Mouse (Mus musculus) hematopoietic stem cell, adult 5-6 weeks (primary cell): ENCODE data around the gene S1pr5. TPM values are rescaled to one million over a fixed set of nuclear protein-coding genes. Genes with fewer than 3 reads are reported as not detected.
"Not testable (repeated sequence)": the region's sequence is repeated elsewhere in the genome, so short reads cannot be mapped to it uniquely, and the experiment has no call there.

Experiments
- ATAC-seq, 2 experiments: fragments of 125-278 bp in 1 of 2; replicated peaks in 1 of 2; 2 replicates each; pipeline ENCODE4 v1.8.0; 2016 to 2017; ENCODE audit warnings: inconsistent platforms in 2 of 2, mild to moderate bottlenecking in 2 of 2, moderate number of reproducible peaks in 2 of 2, low read depth in 1 of 2, moderate TSS enrichment in 1 of 2; ENCODE audit not compliant: low FRiP score in 2 of 2, poor library complexity in 2 of 2, severe bottlenecking in 2 of 2, insufficient read depth in 1 of 2, low TSS enrichment in 1 of 2
- total RNA-seq: library from RNA; stranded (forward); fragments of 172-1452, 232-1000 nt; gene quantifications from 2 replicates; pipeline ENCODE4 v1.2.3, GENCODE M21; 2017

Gene S1pr5
- 0.25 and 0.50 TPM in 2 replicates for total RNA-seq

GRCm38 (mm10) chr9:21248326-21248725 lies at the start of gene S1pr5:
TSS of gene S1pr5 (minus strand) at chr9:21248443.
- ATAC-seq: peak in 1 of 2 experiments; percentile 36; a peak in 2 of 4 replicates

GRCm38 (mm10) chr9:21292271-21292670 lies 44.0 kb upstream of the S1pr5 start:
- no peak for ATAC-seq

- not testable (repeated sequence) for ATAC-seq
Measured at GRCm38 (mm10) chr9:21291868-21292267, 43.6 kb upstream of the S1pr5 start.

- ATAC-seq: peak; percentile 80 to 82
Measured at GRCm38 (mm10) chr9:21291022-21291787, 43.0 kb upstream of the S1pr5 start, which contains the start of gene Cdkn2d. TSS of gene Cdkn2d (minus strand) at chr9:21291407.

- ATAC-seq: 0 out of 4 replicates have a peak, but pooled peaks of 1 of the 2 experiments have one; percentile 0
Measured at GRCm38 (mm10) chr9:21290589-21290988, 42.3 kb upstream of the S1pr5 start.

GRCm38 (mm10) chr9:21289337-21289671 lies 41.1 kb upstream of the S1pr5 start:
- no peak for ATAC-seq

GRCm38 (mm10) chr9:21288404-21289336 lies 40.4 kb upstream of the S1pr5 start:
- ATAC-seq: no peak

GRCm38 (mm10) chr9:21287571-21288402 lies 39.5 kb upstream of the S1pr5 start, which contains the start of gene Kri1:
TSS of gene Kri1 (minus strand) at chr9:21287969.
- ATAC-seq: peak; percentile 73 to 77

- no peak for ATAC-seq
Measured at GRCm38 (mm10) chr9:21286753-21287152, 38.5 kb upstream of the S1pr5 start.

- no peak for ATAC-seq
Measured at GRCm38 (mm10) chr9:21283994-21284393, 35.8 kb upstream of the S1pr5 start.

GRCm38 (mm10) chr9:21283591-21283990 lies 35.3 kb upstream of the S1pr5 start:
- no peak for ATAC-seq

- ATAC-seq: no peak
Measured at GRCm38 (mm10) chr9:21277776-21278175, 29.5 kb upstream of the S1pr5 start.

- ATAC-seq: no peak
Measured at GRCm38 (mm10) chr9:21276307-21276706, 28.1 kb upstream of the S1pr5 start.

- no peak for ATAC-seq
Measured at GRCm38 (mm10) chr9:21275727-21276126, 27.5 kb upstream of the S1pr5 start.

GRCm38 (mm10) chr9:21275013-21275710 lies 26.9 kb upstream of the S1pr5 start:
- ATAC-seq: no peak

GRCm38 (mm10) chr9:21274336-21274735 lies 26.1 kb upstream of the S1pr5 start:
- ATAC-seq: no peak
